Mouse (Mus musculus): ENCODE data around the gene Olfml1. TPM values are rescaled to one million over a fixed set of nuclear protein-coding genes. Genes with fewer than 3 reads are reported as not detected.

Gene Olfml1
- polyA plus RNA-seq (2017; shearing (Covaris generic)): not detected

DNA sequence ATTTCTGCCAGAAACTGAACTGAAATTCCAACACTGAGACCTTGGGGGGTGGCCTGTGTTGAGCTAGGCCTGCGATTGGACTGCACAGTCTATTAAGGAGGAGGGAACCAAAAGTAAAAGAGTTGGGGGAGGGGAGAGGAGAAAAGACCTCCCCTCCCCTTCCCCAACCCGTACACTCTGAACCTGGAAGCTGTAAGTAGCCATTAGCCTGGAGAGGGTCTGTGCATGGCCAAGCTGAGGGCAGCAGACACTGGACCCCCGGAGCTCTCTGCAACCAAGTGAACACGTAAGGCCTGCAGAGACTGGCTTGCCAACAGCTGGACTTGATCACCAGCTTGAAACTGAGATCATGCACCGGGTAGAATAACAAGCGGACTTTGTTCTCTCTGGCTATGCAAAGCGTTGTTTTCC lies at the start of gene Olfml1:
Olfml1 (plus strand) TSS at position 186 of the 411 bp plus-strand sequence.

DNA sequence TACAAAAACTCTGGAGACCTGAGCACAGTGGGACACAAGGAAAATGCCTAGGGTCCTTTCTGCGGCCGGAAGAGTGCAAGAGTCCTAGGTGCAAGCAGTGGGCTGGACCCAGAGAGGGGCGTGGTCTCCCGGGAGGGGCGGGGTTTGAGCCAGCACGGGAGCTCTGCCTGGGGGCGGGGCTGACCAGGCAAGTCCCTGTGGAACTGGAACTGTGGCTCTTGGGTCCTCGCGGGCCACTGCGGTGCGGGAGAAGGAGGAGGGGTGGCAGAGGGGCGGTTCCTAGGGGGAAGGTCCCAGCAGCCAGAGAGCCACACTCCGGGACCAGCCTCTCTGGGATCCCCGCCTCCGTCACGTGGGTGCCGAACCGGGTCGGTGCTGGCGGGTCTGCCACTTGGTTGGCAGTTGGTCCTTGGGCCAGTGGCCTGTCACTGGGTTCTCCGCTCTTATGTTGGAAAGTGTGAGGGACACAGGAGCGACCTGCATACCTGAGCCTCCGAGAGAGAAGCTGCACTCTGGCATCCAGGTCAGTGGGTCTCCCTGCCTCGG lies 27.7 kb downstream of the Olfml1 start, which contains the start of gene Ppfibp2:
Ppfibp2 (plus strand) TSS at position 351 of the 546 bp plus-strand sequence.

DNA sequence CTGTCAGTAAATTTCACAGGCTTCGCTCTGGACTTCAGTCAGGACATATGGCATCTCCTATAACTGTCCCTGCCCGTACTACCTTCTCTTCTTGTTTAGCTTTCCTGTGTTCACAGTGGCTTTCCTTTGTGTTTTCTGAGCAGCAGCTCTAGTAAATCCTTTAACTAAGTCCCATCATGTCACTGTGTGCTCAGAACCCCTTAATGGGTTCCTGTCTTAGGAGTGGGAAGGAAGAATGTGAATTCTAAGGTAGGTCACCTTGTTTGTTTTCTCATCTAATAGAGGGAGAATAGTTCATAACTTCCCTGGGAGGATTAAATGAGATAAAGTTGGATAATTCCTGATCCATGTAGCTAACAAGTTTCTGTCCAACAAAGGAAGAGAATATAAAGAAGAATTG lies 57.8 kb downstream of the Olfml1 start, which contains the start of gene 5330417H12Rik:
5330417H12Rik (minus strand) TSS at position 101 of the 400 bp plus-strand sequence.

Other genes with a start within 250 kb of the Olfml1 start
- gene Syt9, start 196.7 kb upstream of the Olfml1 start, polyA plus RNA-seq (2017; shearing (Covaris generic)): not detected
- 2.0 TPM for gene Ppfibp2, start 27.8 kb downstream of the Olfml1 start, polyA plus RNA-seq (2017; shearing (Covaris generic))
- gene 5330417H12Rik, start 57.7 kb downstream of the Olfml1 start, polyA plus RNA-seq (2017; shearing (Covaris generic)): not detected
- not detected for gene Cyb5r2, start 190.6 kb downstream of the Olfml1 start, polyA plus RNA-seq (2017; shearing (Covaris generic))
- gene Ovch2, start 233.8 kb downstream of the Olfml1 start, polyA plus RNA-seq (2017; shearing (Covaris generic)): not detected
- not detected for gene Olfr467, start 244.8 kb downstream of the Olfml1 start, polyA plus RNA-seq (2017; shearing (Covaris generic))